Mouse (Mus musculus) heart, adult 2 months (tissue): ENCODE measurements around the gene AI467606. TPM values are rescaled to one million over a fixed set of nuclear protein-coding genes. Genes with fewer than 3 reads are reported as not detected.

Source experiments
- DNase-seq, 2 experiments: peaks; one replicate each; pipeline ENCODE4 v3.0.0; 2021
- H3K27ac ChIP-seq: fragments of 200-600 bp; 2 replicates; pipeline ENCODE4 v1.8.1; 2022
- H3K27me3 ChIP-seq: fragments of 200-500 bp; 2 replicates; pipeline ENCODE4 v1.6.1; 2012; ENCODE audit warnings: mild to moderate bottlenecking, low read length, inconsistent platforms, mixed read lengths; ENCODE audit not compliant: control insufficient read depth, insufficient read depth
- H3K36me3 ChIP-seq: fragments of 200-500 bp; 2 replicates; pipeline ENCODE4 v1.6.1; 2012; ENCODE audit warnings: low read length, inconsistent platforms; ENCODE audit not compliant: control insufficient read depth, insufficient read depth
- H3K4me1 ChIP-seq: fragments of 200-500 bp; 2 replicates; pipeline ENCODE4 v1.6.1; 2011; ENCODE audit warnings: low read length; ENCODE audit not compliant: control insufficient read depth, insufficient read depth
- H3K4me3 ChIP-seq: fragments of 200-600 bp; 2 replicates; pipeline ENCODE4 v1.8.1; 2022
- H3K79me2 ChIP-seq: fragments of 200-500 bp; replicated peaks from 2 replicates; pipeline ENCODE4 v1.6.1; 2012; ENCODE audit warnings: mild to moderate bottlenecking, inconsistent platforms, low read length, moderate library complexity, mixed read lengths; ENCODE audit not compliant: control insufficient read depth, insufficient read depth
- H3K9ac ChIP-seq: fragments of 200-500 bp; 2 replicates; pipeline ENCODE4 v1.6.1; 2012; ENCODE audit warnings: low read depth, mild to moderate bottlenecking, control low read depth, inconsistent platforms, low read length, mixed read lengths
- CTCF ChIP-seq: fragments of 200-600 bp; IDR thresholded peaks from 2 replicates; pipeline ENCODE4 v1.8.1; 2022; ENCODE audit warnings: antibody characterized with exemption, mild to moderate bottlenecking, moderate library complexity
- EP300 ChIP-seq: fragments of 200-500 bp; IDR thresholded peaks from 2 replicates; pipeline ENCODE4 v1.6.1; 2011; ENCODE audit warnings: low read depth, low read length, control low read depth; ENCODE audit not compliant: insufficient read depth
- POLR2A ChIP-seq: fragments of 200-500 bp; IDR thresholded peaks from 2 replicates; pipeline ENCODE4 v1.6.1; 2011; ENCODE audit warnings: mild to moderate bottlenecking, low read depth, low read length, control low read depth; ENCODE audit not compliant: insufficient read depth
- WGBS: fragments of 180-500 bp; shearing (Covaris S2); methylation state at CpG from one replicate; pipeline ENCODE4 v1.1.7; 2018; 5-methylcytosine and 5-hydroxymethylcytosine counted together
- intact Hi-C: fragments of 180-260 bp; cut with DNase I; formaldehyde crosslinking; loops from one replicate; pipeline ENCODE4 v1.15.1; 2025
- polyA plus RNA-seq: library from polyadenylated mRNA; depleted of rRNA; stranded (reverse); fragments of >200 nt; gene quantifications from 2 replicates; pipeline ENCODE4 v1.2.3, GENCODE M21; 2012
- total RNA-seq, 2 experiments: library from RNA; stranded (reverse); gene quantifications; 2 replicates each; pipeline ENCODE4 v1.2.3; 2021

AI467606 gene
- total and polyA plus RNA-seq, 3 experiments: 1.5 to 4.7 (median 2.1) TPM

DNA sequence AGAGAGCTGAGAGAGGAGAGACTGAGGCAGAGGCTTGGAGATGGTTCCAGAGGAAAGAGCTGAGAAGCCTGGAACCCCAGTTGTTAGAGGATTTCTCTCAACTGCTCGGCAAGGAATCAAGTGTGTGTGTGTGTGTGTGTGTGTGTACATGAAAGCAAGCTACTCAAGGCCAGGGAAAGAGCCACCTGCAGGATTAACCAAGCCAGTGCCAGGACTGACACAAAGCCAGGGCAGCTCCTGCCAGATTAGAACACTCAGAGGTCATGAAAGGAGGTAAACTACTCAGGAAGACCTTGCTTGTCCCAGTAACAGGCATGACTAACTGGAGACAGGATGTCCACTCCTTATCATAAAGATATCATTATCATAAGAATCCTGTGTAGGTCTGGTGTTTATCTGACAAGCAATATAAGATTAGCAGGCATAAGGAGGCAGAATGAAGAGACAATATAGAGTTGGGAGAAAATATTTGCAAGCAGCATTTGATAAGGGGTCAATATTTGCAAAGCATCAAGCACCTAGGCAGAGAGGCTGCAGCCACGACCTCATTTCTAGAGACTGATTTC, 10.4 kb downstream of the AI467606 start:
- Histone ChIP-seq H3K79me2 (no peaks in the 10 kb centered on the region), H3K9ac (no peak overlapping the region), H3K4me1 (peaks cover 2% of the 10 kb centered on the region), H3K27ac (no peak overlapping the region), H3K36me3 (no peaks in the 10 kb centered on the region), H3K27me3 (no peaks in the 10 kb centered on the region), H3K4me3 (no peak overlapping the region)
- TF ChIP-seq CTCF (no peak), POLR2A (no peak), EP300 (no peak)
- DNase-seq: no peak
- WGBS: 6% methylated on average over 2 of the region's 2 CpGs
- intact Hi-C loops: loop anchor here (5.0 kb wide), 1 partner anchor 44 kb away; no protein-coding TSS in a partner anchor

DNA sequence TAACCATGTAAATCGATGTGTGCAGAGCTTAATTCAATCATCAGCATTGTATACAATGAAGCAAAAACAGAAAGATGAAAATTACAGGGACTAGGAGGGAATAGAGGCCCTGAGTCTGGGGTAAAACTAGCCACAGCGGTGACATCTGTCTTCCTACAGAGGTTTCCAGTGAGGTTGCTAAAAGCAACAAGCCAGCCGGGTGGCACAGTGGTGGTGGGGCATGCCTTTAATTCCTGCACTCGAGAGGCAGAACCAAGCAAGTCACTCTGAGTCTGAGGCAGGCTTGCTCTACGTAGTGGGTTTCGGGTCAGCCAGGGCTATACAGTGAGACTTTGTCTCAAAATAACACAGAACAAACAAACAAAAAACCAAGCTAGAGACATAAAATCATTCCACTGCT, 11.0 kb downstream of the AI467606 start:
- Histone ChIP-seq H3K79me2 (no peaks in the 10 kb centered on the region), H3K4me1 (peaks cover 2% of the 10 kb centered on the region), H3K27ac (no peak overlapping the region), H3K36me3 (no peaks in the 10 kb centered on the region), H3K9ac (no peak overlapping the region), H3K4me3 (no peak overlapping the region), H3K27me3 (no peaks in the 10 kb centered on the region)
- DNase-seq: no peak
- no peak for TF ChIP-seq EP300
- no peak for TF ChIP-seq CTCF
- TF ChIP-seq POLR2A: no peak
- intact Hi-C loops: loop anchor here (5.0 kb wide), 1 partner anchor 45 kb away; no protein-coding TSS in a partner anchor
- WGBS: 68% methylated on average over 6 of the region's 6 CpGs

DNA sequence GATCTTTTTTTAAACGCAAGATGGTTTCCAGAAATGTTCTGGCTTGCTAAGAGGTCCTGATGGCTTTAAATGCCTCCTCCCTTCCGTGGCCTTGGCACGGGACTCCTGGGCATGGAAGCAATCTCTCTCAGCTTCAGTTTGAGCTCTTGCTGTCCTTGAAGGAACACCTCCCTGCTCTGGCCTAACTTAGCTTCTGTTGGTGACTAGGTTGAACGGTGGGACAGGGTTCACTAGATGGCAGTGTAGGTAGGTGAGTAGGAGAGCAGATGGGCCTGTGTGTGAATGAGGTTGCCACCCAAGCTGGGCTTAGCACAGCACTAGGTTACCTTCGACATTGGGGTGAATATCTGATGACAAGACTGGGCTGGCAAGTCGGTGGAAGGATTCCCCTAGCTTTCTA, 12.8 kb downstream of the AI467606 start:
- no peak for TF ChIP-seq EP300
- no peak for TF ChIP-seq POLR2A
- no peak for TF ChIP-seq CTCF
- intact Hi-C loops: loop anchor here (1.0 to 5.0 kb wide), 6 partner anchors 47 to 349 kb away; partner anchors contain the start of genes Pagr1a and Pagr1b
- whole genome bisulfite sequencing: 57% methylated on average over 6 of the region's 6 CpGs
- Histone ChIP-seq H3K79me2 (no peaks in the 10 kb centered on the region), H3K4me3 (no peak overlapping the region), H3K27me3 (no peaks in the 10 kb centered on the region), H3K4me1 (peaks cover 2% of the 10 kb centered on the region), H3K9ac (no peak overlapping the region), H3K27ac (peak overlapping the region; percentile 8; the same call in 1 of the 2 replicates), H3K36me3 (no peaks in the 10 kb centered on the region)
- DNase-seq: no peak

DNA sequence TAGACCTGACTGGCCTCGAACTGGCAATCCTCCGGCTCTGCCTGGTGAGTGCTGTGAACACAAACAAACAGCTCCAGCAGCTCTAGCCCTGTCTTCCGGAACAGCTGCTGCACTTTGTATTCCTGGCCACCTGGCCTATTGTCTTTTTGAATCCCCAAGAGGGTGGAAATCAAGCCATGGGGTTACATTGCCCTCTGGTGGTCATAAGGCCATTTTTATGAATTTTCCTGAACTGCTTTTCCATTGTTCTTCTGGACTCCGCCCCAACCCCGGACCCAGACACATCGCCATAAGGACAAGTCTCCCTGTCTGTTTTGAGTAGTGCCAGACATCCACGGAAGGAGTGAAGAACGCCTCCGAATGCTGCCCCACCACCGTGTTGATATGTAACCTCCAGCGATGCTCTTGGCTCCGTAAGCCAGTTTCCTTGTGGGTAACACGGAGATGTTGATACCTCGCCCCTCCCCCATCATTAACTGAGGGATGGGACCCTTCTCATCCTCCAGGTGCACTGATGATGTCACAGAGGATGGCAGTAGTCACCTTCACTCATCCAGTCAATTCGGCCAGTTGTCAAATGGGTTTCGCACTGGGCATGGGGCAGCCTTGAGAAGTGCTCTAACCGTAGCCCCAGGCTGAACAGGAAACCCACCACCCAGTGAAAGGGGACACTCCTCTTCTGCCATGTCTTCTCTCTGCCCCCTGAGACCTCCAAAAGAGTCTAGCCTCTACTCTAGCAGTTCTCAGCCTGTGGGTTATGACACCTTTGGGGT, 13.6 kb downstream of the AI467606 start:
- intact Hi-C loops: loop anchor here (1.0 to 5.0 kb wide), 6 partner anchors 47 to 350 kb away; partner anchors contain the start of genes Pagr1a and Pagr1b
- H3K4me1 ChIP-seq: peaks cover 2% of the 10 kb centered on the region
- no peaks in the 10 kb centered on the region for H3K27me3 ChIP-seq
- TF ChIP-seq POLR2A: no peak
- TF ChIP-seq EP300: peak; percentile 97
- TF ChIP-seq CTCF: peak; percentile 87
- H3K27ac ChIP-seq: no peak overlapping the region; the same call in 1 of the 2 replicates
- H3K9ac ChIP-seq: no peak overlapping the region
- peak; percentile 71 to 79 for DNase-seq
- no peaks in the 10 kb centered on the region for H3K36me3 ChIP-seq
- 14% methylated on average over 17 of the region's 17 CpGs for whole genome bisulfite sequencing
- no peak overlapping the region; the same call in 1 of the 2 replicates for H3K4me3 ChIP-seq
- H3K79me2 ChIP-seq: no peaks in the 10 kb centered on the region

DNA sequence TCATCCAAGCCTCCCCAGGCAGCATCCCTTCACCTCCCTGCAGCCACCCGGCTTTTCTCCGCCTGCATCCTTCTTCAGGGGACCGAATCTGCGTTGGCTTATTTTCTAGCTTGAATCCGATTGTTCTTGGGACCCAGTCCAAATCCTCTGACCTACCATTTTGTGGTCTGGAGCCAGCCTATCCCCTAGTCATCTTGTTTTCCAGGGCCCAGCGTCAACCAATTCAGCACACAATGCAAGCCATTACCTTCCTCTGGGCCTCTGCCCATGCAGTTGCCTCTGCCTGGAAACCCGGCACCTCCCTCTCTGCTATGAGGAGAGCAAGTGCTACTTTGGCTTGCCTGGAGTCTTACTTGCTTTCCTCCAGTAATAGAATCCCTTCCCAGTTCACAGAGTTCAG, 14.4 kb downstream of the AI467606 start:
- no peak overlapping the region for H3K4me3 ChIP-seq
- no peaks in the 10 kb centered on the region for H3K79me2 ChIP-seq
- no peak overlapping the region for H3K9ac ChIP-seq
- peaks cover 2% of the 10 kb centered on the region for H3K4me1 ChIP-seq
- intact Hi-C loops: loop anchor here (2.0 kb wide), 4 partner anchors 89 to 351 kb away; partner anchors contain the start of genes Pagr1a and Pagr1b
- no peak for TF ChIP-seq EP300
- no peak for TF ChIP-seq POLR2A
- no peak for TF ChIP-seq CTCF
- H3K27me3 ChIP-seq: no peaks in the 10 kb centered on the region
- no peak overlapping the region for H3K27ac ChIP-seq
- WGBS: 71% methylated on average over 7 of the region's 7 CpGs
- H3K36me3 ChIP-seq: no peaks in the 10 kb centered on the region
- no peak for DNase-seq
